Mouse (Mus musculus) mouse trophoblast stem cell (cell line): ENCODE data around the gene Gm20547.

ENCODE experiments used
- in situ Hi-C, 2 experiments: fragments of 300-500 bp; cut with MseI, MboI; formaldehyde crosslinking; loops; 2 replicates in 1 of 2; 3 replicates in 1 of 2; pipeline ENCODE4 v1.15.1; 2025

Gm20547 gene

DNA sequence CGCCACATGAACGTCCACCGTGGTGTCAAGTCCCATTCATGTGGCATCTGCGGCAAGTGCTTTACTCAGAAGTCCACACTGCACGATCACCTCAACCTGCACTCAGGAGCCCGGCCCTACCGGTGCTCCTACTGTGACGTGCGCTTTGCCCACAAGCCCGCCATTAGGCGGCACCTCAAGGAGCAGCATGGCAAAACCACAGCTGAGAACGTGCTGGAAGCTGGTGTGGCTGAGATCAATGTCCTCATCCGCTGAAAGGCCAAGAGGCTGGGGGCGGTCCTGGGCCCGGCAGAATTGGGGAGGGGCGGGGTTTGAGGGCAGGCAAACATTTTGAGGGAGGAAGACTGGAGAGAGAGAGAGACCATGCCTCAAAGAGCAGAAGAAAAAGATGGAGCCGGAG lies 14.5 kb upstream of the Gm20547 start:
- in situ Hi-C loops = no loop called here

DNA sequence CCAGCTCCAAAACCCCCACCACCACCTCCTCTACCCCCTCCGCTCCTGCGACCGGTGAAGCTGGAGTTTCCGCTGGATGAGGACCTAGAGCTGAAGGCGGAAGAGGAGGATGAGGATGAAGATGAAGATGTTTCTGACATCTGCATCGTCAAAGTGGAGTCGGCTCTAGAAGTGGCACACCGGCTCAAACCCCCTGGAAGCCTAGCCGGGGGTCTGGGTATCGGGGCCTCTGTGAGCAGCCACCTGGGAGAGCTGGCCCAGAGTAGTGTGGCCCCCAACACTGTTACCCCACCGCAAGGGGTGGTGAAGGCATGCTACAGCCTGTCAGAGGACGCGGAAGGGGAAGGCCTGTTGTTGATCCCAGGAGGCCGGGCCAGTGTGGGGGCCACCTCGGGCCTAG lies 13.9 kb upstream of the Gm20547 start:
- in situ Hi-C loops = no loop called here

DNA sequence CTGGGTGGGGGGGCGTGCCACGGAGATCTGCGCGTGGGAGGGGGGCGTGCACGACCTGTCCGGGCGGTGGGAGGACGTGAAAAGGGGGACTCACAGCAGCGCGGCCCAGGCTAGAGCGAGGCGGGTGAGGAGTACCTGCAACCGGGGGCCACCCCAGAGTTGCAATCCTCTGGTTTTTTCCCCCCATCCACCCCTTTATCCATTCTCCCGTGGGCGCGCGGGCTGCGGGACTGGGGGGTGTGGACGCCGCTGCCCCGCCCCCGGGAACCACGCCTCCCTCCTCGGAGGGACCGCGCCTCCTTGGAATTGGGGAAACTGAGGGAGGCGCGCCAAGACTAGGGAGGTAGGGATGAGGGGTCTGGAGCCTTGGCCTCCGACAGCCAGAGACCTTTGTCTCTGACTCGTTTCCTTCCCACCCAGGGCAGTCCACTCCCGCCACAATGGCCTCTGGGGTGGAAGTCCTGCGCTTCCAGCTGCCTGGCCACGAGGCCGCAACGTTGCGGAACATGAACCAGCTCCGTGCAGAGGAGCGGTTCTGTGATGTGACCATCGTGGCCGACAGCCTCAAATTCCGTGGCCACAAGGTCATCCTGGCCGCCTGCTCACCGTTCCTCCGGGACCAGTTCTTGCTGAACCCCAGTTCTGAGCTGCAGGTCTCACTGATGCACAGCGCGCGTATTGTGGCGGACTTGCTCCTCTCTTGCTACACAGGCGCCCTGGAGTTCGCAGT lies 13.1 kb upstream of the Gm20547 start:
- in situ Hi-C loops = no loop called here

DNA sequence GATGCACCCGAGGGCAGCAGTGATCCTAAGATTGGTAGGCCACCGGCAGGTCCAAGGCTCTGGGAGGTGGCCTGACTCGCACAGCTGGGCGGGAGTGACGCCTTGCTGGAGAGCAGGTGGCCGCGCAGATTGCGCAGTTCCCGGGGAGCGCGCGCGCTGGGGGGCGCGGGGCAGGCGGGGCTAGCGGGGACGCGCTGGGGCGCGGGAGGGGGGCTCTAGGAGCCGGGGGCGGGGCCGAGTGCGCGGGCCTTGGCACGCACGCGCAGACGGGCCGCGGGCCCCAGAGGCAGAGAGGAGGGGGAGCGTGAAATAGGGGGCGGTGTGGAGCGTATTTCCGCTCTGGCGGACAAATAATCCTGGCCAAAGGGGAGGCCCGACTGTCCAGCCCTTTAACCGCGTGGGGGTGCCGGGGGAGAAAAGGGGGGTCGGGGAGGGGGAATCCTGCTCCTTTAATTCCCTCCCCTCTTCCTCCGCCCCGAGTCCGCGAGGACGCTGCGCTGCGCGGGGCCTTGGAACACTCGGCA lies 12.3 kb upstream of the Gm20547 start:
- in situ Hi-C loops = no loop called here

DNA sequence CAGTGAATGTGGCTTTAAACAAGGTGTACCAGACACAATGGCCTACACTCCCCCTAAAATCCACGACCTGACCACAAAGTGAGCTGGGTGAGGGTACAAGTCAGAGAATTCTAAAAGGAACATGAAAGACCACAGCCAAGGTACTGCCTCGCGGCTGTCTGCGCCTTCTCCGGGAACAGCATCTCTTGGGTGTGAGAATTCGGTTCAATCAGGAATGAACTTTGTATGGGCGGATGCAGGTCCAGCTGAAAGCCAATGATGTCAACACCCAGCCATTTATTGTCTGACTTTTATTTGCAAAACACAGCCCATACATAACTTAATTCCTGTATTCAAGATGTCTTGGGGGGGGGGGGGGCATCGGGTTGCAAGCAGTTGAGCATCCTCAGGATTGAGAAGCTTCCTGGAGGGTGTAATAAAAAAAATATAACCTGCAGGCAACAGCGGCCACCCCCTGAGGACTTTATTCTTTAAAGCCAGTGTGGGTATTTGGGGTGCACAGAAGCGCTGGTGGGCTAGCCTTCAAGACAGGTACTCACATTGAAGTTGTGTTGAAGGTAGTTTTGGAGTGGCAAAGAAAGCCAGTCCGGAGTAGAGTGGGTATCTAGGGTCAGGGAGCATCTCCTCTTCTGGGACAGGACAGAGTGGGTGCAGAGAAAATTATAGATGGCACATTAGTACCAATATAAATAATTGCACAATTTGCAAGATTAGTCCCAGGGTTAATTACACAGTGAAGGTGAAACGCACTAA lies 11.4 kb upstream of the Gm20547 start:
- in situ Hi-C loops = no loop called here

DNA sequence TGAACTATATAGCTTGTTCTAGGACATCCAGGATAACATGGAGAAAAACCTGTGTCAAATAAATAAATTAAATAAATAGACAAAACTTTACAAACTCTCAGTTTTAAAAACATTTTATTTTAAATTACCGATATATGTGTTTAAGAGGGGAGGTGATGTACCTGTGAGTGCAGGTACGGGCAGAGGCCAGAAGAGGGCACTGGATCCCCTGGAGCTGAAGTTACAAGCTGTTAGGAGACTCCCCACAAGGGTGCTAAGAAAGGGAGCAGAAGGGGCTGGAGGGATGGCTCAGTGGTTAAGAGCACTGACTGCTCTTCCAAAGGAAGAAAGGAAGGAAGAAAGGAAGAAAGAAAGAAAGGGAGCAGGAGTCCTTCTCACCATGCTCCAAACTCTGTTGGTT lies 9.5 kb upstream of the Gm20547 start:
- in situ Hi-C loops = no loop called here

DNA sequence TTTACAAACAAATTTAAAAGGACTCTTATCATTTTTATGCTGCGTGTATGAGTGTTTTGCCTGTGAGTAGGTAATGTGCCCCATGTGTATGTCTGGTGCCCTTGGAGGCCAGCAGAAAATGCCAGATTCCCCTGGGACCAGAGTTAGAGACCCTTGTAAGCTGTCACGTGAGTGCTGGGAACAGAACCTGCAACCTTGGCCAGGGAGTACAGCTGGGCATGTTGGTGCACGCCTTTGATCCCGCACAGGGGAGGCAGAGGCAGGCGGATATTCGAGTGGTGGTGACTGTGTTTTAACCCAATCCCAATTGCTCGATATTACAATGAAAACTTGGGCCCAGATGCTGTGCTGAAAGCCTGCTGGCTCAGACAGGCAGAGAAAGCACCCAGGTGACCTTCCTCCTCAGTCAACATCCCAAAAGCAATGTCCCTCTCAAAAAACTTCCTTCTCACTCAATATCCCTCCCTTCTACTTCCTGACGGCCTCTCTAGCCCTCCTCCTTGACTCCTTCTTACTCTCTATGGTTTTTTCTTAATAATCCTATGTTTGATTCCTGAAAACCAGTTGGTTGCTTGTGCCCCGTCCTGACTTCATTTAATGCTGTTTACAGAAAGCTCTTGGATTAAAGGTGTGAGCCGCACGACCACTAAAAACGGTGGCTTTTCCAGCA lies 8.4 kb upstream of the Gm20547 start:
- in situ Hi-C loops = no loop called here

DNA sequence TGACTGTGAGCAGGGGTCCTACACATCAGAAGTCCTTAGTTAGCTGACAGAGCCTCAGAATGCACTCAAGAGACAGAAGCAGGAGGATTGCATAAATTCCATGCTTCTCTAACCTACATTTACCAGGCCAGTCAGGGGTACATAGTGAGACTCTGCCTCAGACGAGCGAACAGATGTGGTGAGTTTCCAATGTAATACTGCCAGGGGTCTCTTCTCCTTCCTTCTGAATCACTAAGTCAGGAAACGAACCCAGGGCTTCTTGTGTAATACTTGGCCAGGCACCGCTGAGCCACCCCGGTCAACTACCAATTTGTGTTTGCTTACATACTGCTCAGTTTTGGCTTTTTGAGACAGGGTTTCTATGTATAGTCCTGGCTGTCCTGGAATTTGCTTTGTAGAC lies 6.1 kb upstream of the Gm20547 start:
- in situ Hi-C loops = no loop called here

DNA sequence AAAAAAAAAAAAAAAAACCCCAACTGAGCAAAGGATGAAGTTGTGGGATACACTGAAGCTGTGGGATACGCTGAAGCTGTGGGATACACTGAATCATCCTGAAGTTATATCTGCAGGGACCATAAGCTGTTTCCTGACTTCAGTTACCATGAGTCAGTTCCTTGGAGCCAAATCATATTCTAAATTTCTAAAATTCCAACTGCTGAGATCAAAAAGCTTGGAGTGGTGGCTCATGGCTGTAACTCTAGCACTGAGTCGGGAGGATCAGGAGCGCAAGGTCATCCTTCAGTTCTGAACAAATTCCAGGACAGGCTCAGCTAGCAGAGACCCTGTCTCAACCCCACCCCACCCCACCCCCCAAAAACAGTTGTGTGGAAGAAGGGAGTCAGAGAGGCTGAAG lies 3.8 kb upstream of the Gm20547 start:
- in situ Hi-C loops = no loop called here

DNA sequence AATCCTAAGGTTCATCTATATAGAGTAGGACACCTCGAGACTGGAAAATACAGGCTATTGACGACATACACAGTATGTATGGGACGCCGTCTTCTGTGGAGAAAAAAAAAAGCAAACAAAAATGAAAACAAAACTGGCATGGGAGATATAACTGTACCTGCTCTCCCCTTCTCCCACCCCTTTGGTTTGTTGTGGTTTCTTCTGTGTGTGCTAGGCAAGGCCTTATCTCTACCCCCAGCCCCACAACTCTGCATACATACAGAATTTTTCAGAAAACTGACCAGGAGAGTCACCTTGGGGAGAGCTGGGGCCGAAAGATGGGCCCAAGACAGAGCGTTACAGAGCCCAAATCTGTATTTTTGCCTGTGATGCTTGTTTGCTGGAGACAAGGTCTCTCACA lies 2.9 kb upstream of the Gm20547 start:
- in situ Hi-C loops = no loop called here

DNA sequence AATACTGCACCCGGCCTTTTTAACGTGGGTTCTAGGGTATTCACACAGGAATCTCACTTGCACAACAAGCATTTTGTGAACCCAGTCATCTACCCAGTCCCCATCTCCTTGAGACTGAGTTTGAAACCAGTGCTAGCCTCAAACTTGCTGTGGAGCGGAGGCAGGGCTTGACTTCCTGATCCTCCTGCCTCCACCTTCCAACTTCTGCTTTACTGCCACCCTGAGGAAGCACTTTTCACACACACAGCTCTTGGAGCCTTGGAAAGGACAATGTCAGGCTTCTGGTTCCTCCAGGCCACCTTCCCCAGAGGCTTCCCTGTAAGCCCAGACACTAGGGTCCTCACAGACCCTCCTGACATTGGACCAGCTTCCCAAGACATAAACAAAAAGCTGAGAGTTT lies 1.5 kb upstream of the Gm20547 start:
- in situ Hi-C loops = no loop called here

DNA sequence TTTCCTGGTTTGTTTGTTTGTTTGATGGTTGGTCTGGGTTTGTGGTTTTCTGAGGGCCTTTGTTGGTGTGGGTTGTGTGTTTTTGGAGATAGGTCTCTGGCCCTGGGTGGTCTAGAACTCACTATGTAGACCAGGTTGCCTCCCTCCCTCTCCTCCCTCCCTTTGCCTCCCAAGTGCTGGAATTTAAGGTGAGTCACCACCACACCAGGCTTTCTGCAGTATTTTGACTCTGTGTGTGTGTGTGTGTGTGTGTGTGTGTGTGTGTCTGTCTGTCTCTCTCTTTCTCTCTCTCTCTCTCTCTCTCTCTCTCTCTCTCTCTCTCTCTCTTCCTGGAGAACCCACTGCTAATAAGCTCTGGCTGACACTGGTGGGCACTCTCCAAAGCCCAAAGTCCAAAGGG lies 676 bp downstream of the Gm20547 start:
- in situ Hi-C loops = no loop called here

DNA sequence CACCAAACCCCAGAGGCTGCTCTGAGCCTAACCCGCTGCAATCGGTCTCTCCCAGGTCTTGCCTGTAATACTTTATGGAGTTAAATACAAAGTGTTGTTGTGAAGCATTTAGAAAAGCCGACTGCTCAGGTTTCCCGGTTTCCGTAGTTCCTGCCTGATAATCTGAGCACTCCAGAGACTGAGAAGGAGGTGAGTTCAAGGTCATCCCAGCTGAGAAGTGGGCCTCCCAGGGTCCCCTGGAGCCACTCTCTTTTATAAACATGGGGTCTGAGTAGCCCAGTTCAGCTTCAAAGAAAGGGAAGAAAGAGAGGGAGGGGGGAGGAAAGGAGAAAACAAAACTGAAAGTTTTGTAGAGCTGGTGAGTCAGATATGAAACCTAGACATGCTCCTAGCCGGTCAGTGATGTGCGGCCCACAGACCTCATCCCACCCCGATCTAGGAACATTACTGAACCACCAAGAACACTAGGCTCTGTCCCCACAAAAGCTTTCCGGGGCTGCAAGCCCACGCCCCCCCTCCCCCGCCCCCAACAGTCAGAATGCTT lies 2.4 kb downstream of the Gm20547 start, which contains the start of gene Zbtb12:
Gene Zbtb12, plus strand, starts transcription at position 148 of the 544 bp plus-strand sequence.
- in situ Hi-C loops = no loop called here

DNA sequence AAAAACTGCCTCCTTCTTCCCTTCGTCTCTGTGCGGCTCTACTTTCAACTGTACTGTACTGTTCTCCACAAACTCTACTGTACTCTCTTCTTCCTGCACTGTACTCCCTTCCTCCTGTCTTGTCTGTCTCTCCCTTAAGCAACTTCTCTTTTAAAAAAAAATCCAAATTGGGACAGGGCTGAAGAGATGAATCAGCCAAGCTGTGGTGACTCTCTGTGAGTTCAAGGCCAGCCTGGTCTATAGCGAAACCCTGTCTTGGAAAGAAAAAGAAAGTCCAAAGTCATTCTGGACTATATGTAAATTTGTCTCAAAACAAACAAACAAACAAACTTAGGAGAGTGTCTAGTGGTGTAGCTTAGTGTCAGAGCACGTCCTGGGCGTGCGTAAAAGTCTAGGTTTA lies 7.5 kb downstream of the Gm20547 start:
- in situ Hi-C loops = no loop called here

DNA sequence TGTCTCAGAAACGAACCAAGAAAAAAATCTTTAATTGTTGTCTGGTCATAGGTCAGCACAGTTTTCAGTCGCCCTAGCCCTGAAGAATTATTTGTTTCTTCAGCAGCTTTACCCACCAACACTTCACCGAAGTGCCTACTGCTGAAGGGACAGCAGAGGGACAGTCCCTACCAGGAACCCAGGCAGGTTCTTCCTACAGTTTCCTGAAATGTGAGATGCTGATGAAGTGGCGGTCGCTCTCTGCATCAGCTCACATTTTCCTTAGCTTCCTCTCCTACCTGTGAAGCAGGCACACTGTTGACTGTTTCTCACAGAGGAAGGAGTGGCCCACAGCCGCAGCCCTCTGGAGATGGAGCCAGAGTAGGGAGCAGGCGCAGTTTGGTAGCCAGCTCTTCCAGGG lies 15.9 kb downstream of the Gm20547 start:
- in situ Hi-C loops = no loop called here

DNA sequence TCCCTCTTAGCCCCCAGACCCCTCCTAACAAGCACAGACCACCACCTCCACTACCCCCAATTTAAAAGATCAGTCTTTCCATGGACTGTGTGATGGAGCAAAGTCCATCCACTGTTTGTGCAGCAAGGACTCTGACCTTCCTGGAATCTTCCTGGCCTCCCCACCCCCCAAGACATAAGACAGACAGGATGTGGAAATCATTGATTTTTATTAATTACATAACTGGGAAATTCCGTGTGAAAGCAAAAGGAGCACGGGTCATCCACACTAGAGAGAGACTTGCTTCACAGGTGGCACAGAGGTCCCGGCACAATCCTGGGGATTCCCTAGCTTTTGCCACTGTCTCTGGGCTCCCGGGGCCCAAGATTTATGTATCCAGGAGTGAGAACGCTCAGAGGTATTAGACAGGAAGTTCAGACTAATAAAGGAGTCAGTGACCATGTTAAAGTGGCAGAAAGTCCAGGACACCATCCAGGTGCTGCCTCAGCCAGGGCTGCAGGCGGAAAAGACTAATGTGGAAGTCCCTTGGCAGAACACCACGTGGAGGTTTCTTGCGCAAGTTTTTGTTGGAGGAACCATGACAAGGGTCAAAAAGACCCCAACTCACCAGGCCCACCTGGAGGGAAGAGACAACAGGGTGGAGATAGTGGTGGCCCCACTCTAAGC lies 19.3 kb downstream of the Gm20547 start, which contains the start of gene Cfb:
Gene Cfb, minus strand, starts transcription at position 103 of the 666 bp plus-strand sequence.
- in situ Hi-C loops = no loop called here

DNA sequence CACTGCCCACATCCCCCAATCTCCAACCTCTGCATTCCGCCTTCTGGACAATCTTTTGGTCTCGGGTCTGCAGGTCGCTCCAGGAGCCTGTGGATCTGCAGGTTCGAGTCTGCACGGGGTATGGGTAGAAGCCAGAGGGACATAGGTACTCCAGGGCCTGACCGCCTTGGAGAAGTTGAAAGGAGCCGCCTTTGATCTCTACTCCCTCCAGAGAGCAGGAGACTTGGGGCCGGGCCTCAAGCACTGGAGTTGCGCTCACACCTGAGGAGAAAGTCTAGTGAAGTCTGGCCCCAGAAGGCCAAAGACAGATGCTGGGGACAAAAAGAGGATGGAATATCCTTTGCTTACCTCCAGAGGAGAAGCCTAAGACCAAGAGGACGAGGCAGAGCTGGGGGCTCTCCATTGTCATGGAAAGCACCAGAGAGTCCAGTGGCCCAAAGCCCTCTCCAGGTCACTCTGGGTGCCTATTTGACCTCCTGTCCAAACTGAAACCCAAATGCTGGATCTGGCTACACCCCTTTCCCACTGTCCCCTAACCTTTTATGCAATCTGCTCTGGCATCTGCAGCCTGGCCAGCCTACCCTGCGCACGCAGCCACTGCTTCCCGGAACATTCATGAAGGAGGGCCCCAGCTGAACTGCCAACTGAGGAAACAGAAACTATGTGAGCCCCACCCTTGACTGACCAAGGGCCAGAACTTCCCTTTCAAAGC lies 20.0 kb downstream of the Gm20547 start:
- in situ Hi-C loops = no loop called here

DNA sequence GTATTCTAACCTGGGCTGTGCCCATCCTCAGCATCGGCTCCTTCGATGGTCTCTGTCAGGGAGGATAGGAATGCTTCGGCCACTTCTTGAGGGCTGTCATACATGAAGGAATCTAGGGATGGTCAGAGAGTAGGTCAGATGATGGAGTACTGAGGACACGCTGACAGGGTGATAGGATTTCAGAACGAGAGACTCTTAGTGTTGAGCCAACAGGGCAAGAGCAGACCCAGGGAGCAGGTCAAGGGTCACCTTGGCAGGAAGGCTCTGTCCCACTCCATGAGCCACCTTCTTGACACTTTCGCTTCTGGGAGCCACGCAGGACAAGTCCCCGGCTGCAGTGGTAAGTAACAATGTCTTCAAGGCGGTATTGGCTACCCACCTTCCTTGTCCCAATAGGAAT lies 21.3 kb downstream of the Gm20547 start:
- in situ Hi-C loops = no loop called here

DNA sequence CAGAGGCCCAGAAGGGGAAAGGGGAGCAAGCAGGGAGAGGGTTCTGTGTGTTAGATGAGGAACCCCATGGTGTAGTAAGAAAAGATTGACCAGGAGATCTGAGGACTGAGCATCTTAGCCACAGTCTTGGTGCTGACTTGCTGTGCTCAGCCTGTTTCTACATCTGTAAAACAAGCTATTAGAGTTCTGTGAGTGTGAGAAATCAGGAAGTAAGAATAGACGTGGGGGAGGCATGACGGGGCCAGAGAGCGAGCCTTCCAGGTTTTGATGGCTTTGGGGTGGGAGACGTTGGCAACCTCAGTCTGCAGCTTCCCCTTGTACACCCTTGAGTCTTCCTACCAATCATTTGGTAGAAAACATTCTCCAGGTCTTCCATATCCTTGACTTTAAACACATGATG lies 23.2 kb downstream of the Gm20547 start:
- in situ Hi-C loops = no loop called here

DNA sequence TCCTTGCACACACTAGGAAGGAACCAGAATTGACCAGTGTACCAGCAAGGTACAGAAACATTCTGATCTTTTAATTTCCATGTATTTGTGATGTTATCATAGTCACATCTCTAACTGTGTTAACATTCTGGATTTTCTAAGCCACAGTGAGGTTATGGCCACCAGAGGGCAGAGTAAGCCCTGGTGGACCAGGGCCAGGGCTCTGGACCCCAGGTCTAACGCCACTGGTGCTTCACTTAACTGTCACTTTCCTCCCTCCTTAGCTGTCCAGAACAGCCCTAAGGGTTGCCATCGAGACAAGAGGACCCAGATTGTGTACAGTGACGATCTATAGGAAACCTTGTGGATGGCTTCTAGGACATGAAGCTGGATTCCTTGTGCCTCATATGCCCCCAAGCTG lies 26.0 kb downstream of the Gm20547 start:
- in situ Hi-C loops = no loop called here

DNA sequence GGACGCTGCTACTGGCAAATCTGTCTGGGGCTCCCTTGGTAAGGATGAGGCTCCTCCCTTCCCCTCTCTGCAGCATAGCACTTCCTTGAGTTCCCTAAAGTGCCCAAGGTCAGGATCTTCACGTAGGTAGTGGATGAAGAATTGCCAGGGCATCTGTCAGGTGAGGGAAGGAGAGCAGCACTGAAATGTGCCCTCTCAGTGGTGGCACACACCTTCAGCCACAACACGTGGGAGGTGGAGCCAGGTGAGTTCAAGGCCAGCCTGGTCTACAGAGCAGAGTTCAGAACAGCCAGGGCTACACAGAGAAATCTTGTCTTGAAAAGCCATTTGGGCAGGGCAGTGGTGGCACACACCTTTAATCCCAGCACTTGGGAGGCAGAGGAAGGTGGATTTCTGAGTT lies 27.1 kb downstream of the Gm20547 start:
- in situ Hi-C loops = no loop called here
